Mouse (Mus musculus) cerebellum, adult 2 months (tissue): Measurements from ENCODE around the gene Hspb7. TPM values are rescaled to one million over a fixed set of nuclear protein-coding genes. Genes with fewer than 3 reads are reported as not detected.

ENCODE experiments used
- DNase-seq, 2 experiments: peaks; one replicate each; pipeline ENCODE4 v3.0.0; 2021
- H3K27ac ChIP-seq: fragments of 200-500 bp; 2 replicates; pipeline ENCODE4 v1.5.1; 2012; ENCODE audit warnings: low read length, control low read depth, inconsistent platforms; ENCODE audit not compliant: insufficient read depth
- H3K27me3 ChIP-seq: fragments of 200-500 bp; 2 replicates; pipeline ENCODE4 v1.6.1; 2012; ENCODE audit warnings: inconsistent platforms, mild to moderate bottlenecking, low read length, moderate library complexity; ENCODE audit not compliant: control insufficient read depth, insufficient read depth
- H3K4me1 ChIP-seq: fragments of 200-500 bp; 2 replicates; pipeline ENCODE4 v1.6.1; 2011; ENCODE audit warnings: low read length; ENCODE audit not compliant: control insufficient read depth, insufficient read depth
- H3K4me3 ChIP-seq: fragments of 200-500 bp; replicated peaks from 2 replicates; pipeline ENCODE3; 2011; ENCODE audit warnings: mild to moderate bottlenecking, low read depth, low read length, control low read depth; ENCODE audit not compliant: insufficient read depth
- CTCF ChIP-seq: fragments of 200-500 bp; IDR thresholded peaks from 2 replicates; pipeline ENCODE4 v1.5.1; 2011; ENCODE audit warnings: low read depth, mild to moderate bottlenecking, control low read depth, low read length, moderate library complexity, borderline replicate concordance; ENCODE audit not compliant: insufficient read depth
- POLR2A ChIP-seq: fragments of 200-500 bp; IDR thresholded peaks from 2 replicates; pipeline ENCODE4 v1.6.1; 2011; ENCODE audit warnings: low read length, control low read depth, borderline replicate concordance; ENCODE audit not compliant: insufficient read depth
- WGBS: fragments of 180-500 bp; shearing (Covaris S2); methylation state at CpG from one replicate; pipeline ENCODE4 v1.1.7; 2018; 5-methylcytosine and 5-hydroxymethylcytosine counted together
- polyA plus RNA-seq: library from polyadenylated mRNA; depleted of rRNA; stranded (reverse); fragments of >200 nt; gene quantifications from 2 replicates; pipeline ENCODE4 v1.2.3, GENCODE M21; 2012

Hspb7 gene
- polyA plus RNA-seq, 1 experiment: 0.16 TPM

- WGBS: under 1% methylated on average over 98 of the region's 102 CpGs
- Histone ChIP-seq H3K27me3 (no peaks in the 10 kb centered on the region), H3K27ac (no peak within 1 kb of the TSS; the same call in 1 of the 2 replicates), H3K4me1 (0 out of 2 replicates have a peak, but pooled peaks cover 5% of the 10 kb centered on the region), H3K4me3 (peak within 1 kb of the TSS; percentile 79)
- TF ChIP-seq CTCF (no peak), POLR2A (peak; percentile 37; the same call in 1 of the 2 replicates)
- peak; percentile 89 to 90 for DNase-seq
These were observed 24.1 kb downstream of the Hspb7 start, which contains the start of gene Zbtb17 for GRCm38 (mm10) chr4:141444451-141445327. Gene Zbtb17 (plus strand): TSS chr4:141444654.

- Histone ChIP-seq H3K4me1 (0 out of 2 replicates have a peak, but pooled peaks cover 5% of the 10 kb centered on the region), H3K27me3 (no peaks in the 10 kb centered on the region), H3K4me3 (peak overlapping the region; percentile 79), H3K27ac (no peak overlapping the region)
- TF ChIP-seq POLR2A (no peak), CTCF (no peak)
- WGBS: 7% methylated on average over 14 of the region's 14 CpGs
- DNase-seq: no peak
These were observed 24.7 kb downstream of the Hspb7 start for GRCm38 (mm10) chr4:141445328-141445720.

- H3K27me3 ChIP-seq: no peaks in the 10 kb centered on the region
- TF ChIP-seq CTCF (no peak), POLR2A (no peak)
- DNase-seq: no peak
- no peak overlapping the region for H3K4me3 ChIP-seq
- 0 out of 2 replicates have a peak, but pooled peaks cover 5% of the 10 kb centered on the region for H3K4me1 ChIP-seq
- WGBS: 39% methylated on average over 7 of the region's 7 CpGs
- no peak overlapping the region for H3K27ac ChIP-seq
These were observed 25.6 kb downstream of the Hspb7 start for GRCm38 (mm10) chr4:141446211-141446610.

GRCm38 (mm10) chr4:141451251-141451650, 30.7 kb downstream of the Hspb7 start:
- 81% methylated on average over 2 of the region's 2 CpGs for WGBS
- TF ChIP-seq POLR2A: no peak
- no peak for TF ChIP-seq CTCF
- no peak for DNase-seq
- H3K4me3 ChIP-seq: no peak overlapping the region
- H3K27ac ChIP-seq: no peak overlapping the region
- peaks cover 3% of the 10 kb centered on the region; the same call in 1 of the 2 replicates for H3K4me1 ChIP-seq
- H3K27me3 ChIP-seq: no peaks in the 10 kb centered on the region

GRCm38 (mm10) chr4:141451916-141452450, 31.4 kb downstream of the Hspb7 start:
- Histone ChIP-seq H3K27me3 (no peaks in the 10 kb centered on the region), H3K4me3 (no peak overlapping the region), H3K4me1 (peaks cover 3% of the 10 kb centered on the region; the same call in 1 of the 2 replicates), H3K27ac (no peak overlapping the region)
- 85% methylated on average over 9 of the region's 9 CpGs for WGBS
- no peak for DNase-seq
- TF ChIP-seq CTCF (no peak), POLR2A (no peak)

- Histone ChIP-seq H3K4me1 (peaks cover 3% of the 10 kb centered on the region; the same call in 1 of the 2 replicates), H3K27me3 (no peaks in the 10 kb centered on the region), H3K27ac (no peak overlapping the region), H3K4me3 (no peak overlapping the region)
- peak in 1 of 2 experiments; percentile 13 for DNase-seq
- WGBS: 36% methylated on average over 14 of the region's 14 CpGs
- TF ChIP-seq POLR2A (no peak), CTCF (no peak)
These were observed 34.2 kb downstream of the Hspb7 start for GRCm38 (mm10) chr4:141454581-141455350.

- TF ChIP-seq CTCF: no peak
- no peak for TF ChIP-seq POLR2A
- DNase-seq: peak in 1 of 2 experiments; percentile 8
- no peaks in the 10 kb centered on the region for H3K27me3 ChIP-seq
- H3K4me1 ChIP-seq: peaks cover 3% of the 10 kb centered on the region; the same call in 1 of the 2 replicates
- WGBS: 58% methylated on average over 4 of the region's 4 CpGs
- no peak overlapping the region for H3K27ac ChIP-seq
- no peak overlapping the region for H3K4me3 ChIP-seq
These were observed 34.9 kb downstream of the Hspb7 start for GRCm38 (mm10) chr4:141455526-141455925.
